Mouse (Mus musculus): Measurements from ENCODE around the gene Trpc4ap.

DNA sequence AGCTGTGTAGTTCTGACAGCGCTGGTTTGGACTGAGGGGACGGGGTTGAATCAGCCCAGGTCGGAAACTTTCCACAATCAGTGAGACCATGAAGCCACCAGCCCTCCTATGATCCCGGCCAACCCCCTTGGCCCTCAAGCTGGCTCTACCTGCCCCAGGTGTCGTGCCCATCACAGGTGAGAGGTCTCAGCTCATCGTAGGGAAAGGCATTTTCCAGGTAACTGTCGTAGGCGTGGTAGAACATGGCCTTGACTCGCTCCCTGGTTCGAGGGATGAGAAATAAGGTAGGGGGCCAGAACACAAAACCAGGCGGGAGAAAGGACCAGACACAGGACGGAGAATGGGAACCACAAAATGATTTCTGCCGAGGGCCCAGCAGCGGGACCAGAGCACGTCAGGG, 36.6 kb upstream of the Trpc4ap start:
- TF ChIP-seq USF1 (IDR thresholded peaks at IDR 0.05; ENCODE audit: low read depth), result no peak
- no peak for TF ChIP-seq CTCF (IDR thresholded peaks at IDR 0.05; ENCODE audit: control insufficient read depth, insufficient read depth, insufficient read length)
- TF ChIP-seq MYOG (IDR thresholded peaks at IDR 0.05; ENCODE audit: control insufficient read depth, extremely low read depth, insufficient read length), result no peak
- no peak for TF ChIP-seq MYOD1 (IDR thresholded peaks at IDR 0.05; ENCODE audit: control insufficient read depth, insufficient read length, low read depth)
- no peak for TF ChIP-seq MAX (IDR thresholded peaks at IDR 0.05)
- no peak for TF ChIP-seq FOSL1 (IDR thresholded peaks at IDR 0.05; ENCODE audit: insufficient read depth, low read length, poor library complexity, severe bottlenecking)
- no peak for TF ChIP-seq CEBPB (IDR thresholded peaks at IDR 0.05; ENCODE audit: low read depth)
